Mouse (Mus musculus): Measurements from ENCODE around the gene Lipt1.

DNA sequence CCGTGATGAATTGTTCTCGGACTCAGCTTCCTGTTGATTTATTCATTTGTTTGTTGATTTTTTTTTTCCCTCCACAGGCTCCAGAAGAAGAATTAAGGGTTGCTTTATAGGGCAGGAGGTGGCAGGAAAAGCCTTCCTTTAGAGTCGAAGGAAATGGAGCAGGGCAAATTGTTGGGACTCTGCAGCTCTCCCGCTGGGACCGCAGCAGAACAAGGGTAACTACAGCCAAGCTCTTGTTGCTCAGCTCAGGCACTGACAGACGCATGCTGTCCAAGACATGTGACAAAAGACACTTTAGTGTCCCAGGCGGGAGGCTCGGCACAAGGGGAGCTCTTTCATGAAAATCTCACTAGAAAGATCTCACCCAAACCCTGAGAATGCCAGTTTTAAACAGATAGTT, 51.0 kb downstream of the Lipt1 start:
- TF ChIP-seq CTCF (IDR thresholded peaks at IDR 0.05; ENCODE audit: low read depth), result no peak
- no peak for TF ChIP-seq EP300 (IDR thresholded peaks at IDR 0.05; ENCODE audit: low read depth)

Measured in liver, embryonic 14.5 days (tissue).